Mouse (Mus musculus) cerebellum, adult 2 months (tissue): ENCODE results near the gene Cmss1. TPM values are rescaled to one million over a fixed set of nuclear protein-coding genes. Genes with fewer than 3 reads are reported as not detected.
A peak's percentile ranks its signal among the peaks of the same experiment; 100 is the strongest.

ENCODE experiments used
- DNase-seq, 2 experiments: peaks; one replicate each; pipeline ENCODE4 v3.0.0; 2021
- H3K27ac ChIP-seq: fragments of 200-500 bp; 2 replicates; pipeline ENCODE4 v1.5.1; 2012; ENCODE audit warnings: low read length, control low read depth, inconsistent platforms; ENCODE audit not compliant: insufficient read depth
- H3K27me3 ChIP-seq: fragments of 200-500 bp; 2 replicates; pipeline ENCODE4 v1.6.1; 2012; ENCODE audit warnings: inconsistent platforms, mild to moderate bottlenecking, low read length, moderate library complexity; ENCODE audit not compliant: control insufficient read depth, insufficient read depth
- H3K4me1 ChIP-seq: fragments of 200-500 bp; 2 replicates; pipeline ENCODE4 v1.6.1; 2011; ENCODE audit warnings: low read length; ENCODE audit not compliant: control insufficient read depth, insufficient read depth
- H3K4me3 ChIP-seq: fragments of 200-500 bp; replicated peaks from 2 replicates; pipeline ENCODE3; 2011; ENCODE audit warnings: mild to moderate bottlenecking, low read depth, low read length, control low read depth; ENCODE audit not compliant: insufficient read depth
- CTCF ChIP-seq: fragments of 200-500 bp; IDR thresholded peaks from 2 replicates; pipeline ENCODE4 v1.5.1; 2011; ENCODE audit warnings: low read depth, mild to moderate bottlenecking, control low read depth, low read length, moderate library complexity, borderline replicate concordance; ENCODE audit not compliant: insufficient read depth
- POLR2A ChIP-seq: fragments of 200-500 bp; IDR thresholded peaks from 2 replicates; pipeline ENCODE4 v1.6.1; 2011; ENCODE audit warnings: low read length, control low read depth, borderline replicate concordance; ENCODE audit not compliant: insufficient read depth
- WGBS: fragments of 180-500 bp; shearing (Covaris S2); methylation state at CpG from one replicate; pipeline ENCODE4 v1.1.7; 2018; 5-methylcytosine and 5-hydroxymethylcytosine counted together
- polyA plus RNA-seq: library from polyadenylated mRNA; depleted of rRNA; stranded (reverse); fragments of >200 nt; gene quantifications from 2 replicates; pipeline ENCODE4 v1.2.3, GENCODE M21; 2012; rRNA removed

The Cmss1 gene
- 8.4 and 9.3 TPM in 2 replicates for polyA plus RNA-seq

DNA sequence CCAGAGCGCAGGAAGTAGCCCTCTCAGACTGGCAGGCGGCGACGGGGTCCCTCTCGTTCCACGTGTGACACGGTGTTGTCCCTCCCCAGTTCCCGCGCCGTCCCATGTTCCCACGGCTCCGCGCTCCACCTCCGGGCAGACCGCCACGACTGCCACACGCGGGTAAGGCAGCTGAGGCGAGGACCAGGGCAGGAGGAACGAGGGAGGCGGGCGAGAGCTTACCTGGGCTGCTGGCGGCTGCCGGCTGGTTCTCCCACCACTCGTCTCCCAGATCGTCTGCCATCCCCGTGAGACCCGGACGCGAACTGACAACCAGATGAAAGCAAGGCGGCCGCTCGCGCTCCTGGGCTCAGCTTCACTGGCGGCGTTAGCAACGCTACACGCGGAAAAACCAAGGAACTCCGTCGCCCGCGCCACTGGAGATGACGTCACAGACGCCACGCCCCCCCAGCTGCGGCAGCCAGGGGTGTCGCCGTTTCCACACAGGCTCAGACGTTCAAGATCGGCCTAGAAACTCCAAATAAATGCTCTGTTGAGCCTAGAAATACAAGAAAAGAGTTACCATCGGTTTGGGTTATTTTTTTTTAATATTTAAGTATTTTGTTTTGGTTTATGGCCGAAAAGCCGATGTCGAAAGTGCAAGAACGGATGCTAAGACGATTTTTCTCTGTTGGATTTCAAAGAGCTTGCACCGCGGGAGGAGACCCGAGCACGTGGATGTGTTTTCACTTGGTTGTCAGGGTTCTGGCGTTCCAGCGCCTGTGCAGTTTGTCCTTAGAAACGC lies at the start of gene Cmss1:
TSS of gene Cmss1 (minus strand) at position 421 of the 784 bp plus-strand sequence.
- WGBS, result under 1% methylated on average over 64 of the region's 64 CpGs
- Histone ChIP-seq H3K4me1 (no peaks in the 10 kb centered on the region), H3K4me3 (peak within 1 kb of the TSS; percentile 61), H3K27ac (no peak within 1 kb of the TSS), H3K27me3 (no peaks in the 10 kb centered on the region)
- TF ChIP-seq POLR2A (peak; percentile 22; the same call in 1 of the 2 replicates), CTCF (no peak)
- DNase-seq, result peak; percentile 71 to 82

DNA sequence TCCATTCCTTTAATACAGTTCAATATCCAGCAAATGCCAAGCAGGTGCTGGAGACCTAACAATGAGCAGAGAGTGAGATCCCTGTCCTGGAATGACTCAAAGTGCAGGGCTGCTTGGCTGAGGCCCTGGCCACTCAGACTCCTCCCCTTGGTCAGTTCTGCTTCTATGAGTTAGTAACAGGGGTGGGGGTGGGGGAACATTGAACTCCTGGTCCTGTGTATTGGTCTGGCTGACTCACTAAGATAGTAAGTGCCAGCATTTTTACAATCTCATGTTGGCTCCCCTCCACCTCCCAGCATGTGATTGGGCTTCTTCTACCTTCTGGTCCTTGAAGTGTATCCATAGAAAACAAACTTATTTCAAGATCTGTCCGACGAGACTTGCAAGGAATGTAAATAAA lies 43.2 kb upstream of the Cmss1 start:
- TF ChIP-seq POLR2A (no peak), CTCF (no peak)
- no peaks in the 10 kb centered on the region for H3K4me1 ChIP-seq
- H3K27ac ChIP-seq, result no peak overlapping the region
- WGBS, result 13% methylated on average over 2 of the region's 2 CpGs
- H3K4me3 ChIP-seq, result no peak overlapping the region
- no peak for DNase-seq
- no peaks in the 10 kb centered on the region for H3K27me3 ChIP-seq

DNA sequence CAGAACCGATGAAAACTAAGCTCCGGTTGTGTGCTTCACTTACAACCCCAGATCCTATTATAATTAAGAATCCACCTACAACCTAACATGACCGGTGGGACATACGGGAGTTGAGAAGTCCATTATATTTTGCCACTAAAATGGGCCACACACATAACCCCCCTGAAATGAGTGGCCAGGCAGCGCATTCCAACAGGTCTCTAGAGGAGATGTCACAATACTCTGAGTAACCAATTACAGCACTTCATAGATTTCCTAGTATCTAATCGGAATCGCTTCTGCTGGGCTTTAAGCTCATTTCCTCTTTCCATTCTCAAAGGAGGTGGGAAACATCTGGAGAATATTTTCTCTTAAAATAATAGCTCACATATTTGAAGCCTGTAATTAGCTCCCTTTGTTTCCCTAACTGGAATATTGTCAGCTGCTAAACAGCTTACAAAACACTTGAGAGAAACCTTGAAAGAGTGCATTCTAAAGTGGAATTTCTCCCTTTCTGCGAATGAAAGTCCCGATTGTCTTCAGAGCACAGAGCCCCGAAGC lies 34.8 kb upstream of the Cmss1 start:
- Histone ChIP-seq H3K4me1 (no peaks in the 10 kb centered on the region), H3K27ac (no peak overlapping the region), H3K27me3 (no peaks in the 10 kb centered on the region), H3K4me3 (no peak overlapping the region)
- TF ChIP-seq CTCF, result no peak
- TF ChIP-seq POLR2A, result no peak
- DNase-seq, result no peak
- WGBS, result 85% methylated on average over 10 of the region's 10 CpGs

GRCm38 (mm10) chr16:57634766-57635165 lies 28.1 kb upstream of the Cmss1 start:
- no peak for DNase-seq
- WGBS, result 74% methylated on average over 5 of the region's 5 CpGs
- TF ChIP-seq CTCF (no peak), POLR2A (no peak)

DNA sequence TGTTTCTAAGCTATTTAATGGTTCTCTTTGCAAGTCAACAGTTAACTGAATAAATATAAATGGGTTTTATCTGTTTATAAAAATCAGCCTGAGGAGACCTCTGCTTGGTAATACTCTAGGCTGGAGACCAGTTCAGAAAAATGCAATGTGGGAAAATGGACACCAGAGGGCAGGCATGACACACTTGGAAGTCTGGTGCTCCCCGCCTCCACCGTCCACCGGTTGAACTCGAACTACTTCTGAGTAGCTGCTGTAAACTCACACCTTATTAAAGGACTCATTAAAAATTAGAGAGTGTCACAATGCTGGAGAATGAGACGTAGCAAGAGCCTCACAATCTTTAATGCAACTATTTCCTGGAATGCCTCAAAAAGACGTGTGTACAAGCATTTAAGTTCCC lies 27.5 kb upstream of the Cmss1 start:
- Histone ChIP-seq H3K27me3 (no peaks in the 10 kb centered on the region), H3K4me1 (no peaks in the 10 kb centered on the region), H3K27ac (no peak overlapping the region), H3K4me3 (no peak overlapping the region)
- 11% methylated on average over 6 of the region's 6 CpGs for WGBS
- TF ChIP-seq CTCF (peak; percentile 78), POLR2A (no peak)
- peak; percentile 42 to 52 for DNase-seq

More at GRCm38 (mm10) chr16:57634766-57635165, 28.1 kb upstream of the Cmss1 start:
- Histone ChIP-seq H3K27ac (no peak overlapping the region), H3K4me1 (no peaks in the 10 kb centered on the region), H3K4me3 (no peak overlapping the region), H3K27me3 (no peaks in the 10 kb centered on the region)

- peak in 1 of 2 experiments; percentile 14 for DNase-seq
- Histone ChIP-seq H3K27me3 (no peaks in the 10 kb centered on the region), H3K27ac (no peak overlapping the region), H3K4me3 (no peak overlapping the region), H3K4me1 (no peaks in the 10 kb centered on the region)
- WGBS, result 5% methylated on average over 1 of the region's 1 CpGs
- no peak for TF ChIP-seq POLR2A
- TF ChIP-seq CTCF, result peak; percentile 59; the same call in 1 of the 2 replicates
Observed at GRCm38 (mm10) chr16:57611768-57612167, 5.1 kb upstream of the Cmss1 start.

GRCm38 (mm10) chr16:57601031-57601430 lies 5.6 kb downstream of the Cmss1 start:
- DNase-seq, result no peak
- Histone ChIP-seq H3K4me1 (no peaks in the 10 kb centered on the region), H3K27ac (no peak overlapping the region), H3K4me3 (no peak overlapping the region), H3K27me3 (no peaks in the 10 kb centered on the region)
- TF ChIP-seq POLR2A (no peak), CTCF (no peak)

DNA sequence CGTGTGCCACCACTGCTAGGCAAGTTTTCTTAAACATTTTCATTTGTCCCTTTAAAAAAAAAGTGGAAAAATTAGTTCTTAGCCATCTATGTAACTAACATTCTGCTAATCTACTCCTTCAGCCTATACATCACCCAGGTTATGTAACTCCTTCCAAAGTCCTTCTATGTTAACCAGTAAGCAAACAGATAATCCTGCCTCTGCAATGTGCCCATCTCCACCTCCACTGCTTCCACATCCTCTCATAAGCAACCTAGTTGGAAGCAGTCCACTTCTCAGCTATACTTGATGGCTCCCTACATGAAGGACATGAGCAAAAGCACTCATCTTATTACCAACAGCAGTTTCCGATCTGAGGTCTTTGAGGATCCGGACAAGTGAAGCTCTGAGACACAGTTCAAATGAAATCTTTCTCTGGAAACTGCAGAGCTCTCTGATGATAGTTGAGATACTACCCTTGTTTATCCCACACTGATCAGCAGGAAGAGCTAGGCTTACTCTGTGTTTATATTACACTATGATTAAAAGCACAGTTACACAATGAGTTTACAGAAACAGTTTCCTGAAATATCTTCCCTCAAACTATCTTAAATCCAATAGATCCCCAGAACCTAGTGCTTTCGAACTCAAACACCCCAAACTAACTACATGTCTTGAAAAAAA lies 9.2 kb downstream of the Cmss1 start:
- no peak for DNase-seq
- H3K27ac ChIP-seq, result no peak overlapping the region
- WGBS, result 89% methylated on average over 4 of the region's 4 CpGs
- no peaks in the 10 kb centered on the region for H3K27me3 ChIP-seq
- no peak overlapping the region for H3K4me3 ChIP-seq
- no peak for TF ChIP-seq CTCF
- TF ChIP-seq POLR2A, result no peak
- H3K4me1 ChIP-seq, result no peaks in the 10 kb centered on the region
